Mouse (Mus musculus) embryonic fibroblast, embryonic 13.5 days (primary cell): ENCODE results near the gene Nkd1. TPM values are rescaled to one million over a fixed set of nuclear protein-coding genes. Genes with fewer than 3 reads are reported as not detected.

Experiments
- H3K27ac ChIP-seq: 2 replicates; pipeline ENCODE4 v1.5.1; 2012; ENCODE audit warnings: low read length, control low read depth, inconsistent platforms; ENCODE audit not compliant: insufficient read depth
- H3K4me1 ChIP-seq: 2 replicates; pipeline ENCODE4 v1.6.1; 2011; ENCODE audit warnings: low read length; ENCODE audit not compliant: control insufficient read depth, insufficient read depth
- H3K4me3 ChIP-seq: 2 replicates; pipeline ENCODE4 v1.5.1; 2011; ENCODE audit warnings: mild to moderate bottlenecking, control low read depth, low read length; ENCODE audit not compliant: insufficient read depth
- CTCF ChIP-seq: IDR thresholded peaks from 2 replicates; pipeline ENCODE4 v1.5.1; 2011; ENCODE audit warnings: mild to moderate bottlenecking, control low read depth, low read length, moderate library complexity, borderline replicate concordance; ENCODE audit not compliant: insufficient read depth
- POLR2A ChIP-seq: IDR thresholded peaks from 2 replicates; pipeline ENCODE4 v1.6.1; 2011; ENCODE audit warnings: low read depth, mild to moderate bottlenecking, control low read depth, low read length, moderate library complexity
- polyA plus RNA-seq: library from polyadenylated mRNA; stranded (reverse); fragments of >200 nt; gene quantifications from 2 replicates; pipeline ENCODE4 v1.2.4, GENCODE M21; 2011; ENCODE audit warnings: low read depth; ENCODE audit not compliant: missing spikeins, insufficient read length

The Nkd1 gene
- polyA plus RNA-seq, 1 experiment: 12.8 TPM

- no peak overlapping the region; the same call in 1 of the 2 replicates for H3K4me3 ChIP-seq
- H3K4me1 ChIP-seq: no peaks in the 10 kb centered on the region
- no peak for TF ChIP-seq CTCF
- TF ChIP-seq POLR2A: no peak
- H3K27ac ChIP-seq: no peak overlapping the region
Measured at GRCm38 (mm10) chr8:88628001-88628774, 107.0 kb downstream of the Nkd1 start.

DNA sequence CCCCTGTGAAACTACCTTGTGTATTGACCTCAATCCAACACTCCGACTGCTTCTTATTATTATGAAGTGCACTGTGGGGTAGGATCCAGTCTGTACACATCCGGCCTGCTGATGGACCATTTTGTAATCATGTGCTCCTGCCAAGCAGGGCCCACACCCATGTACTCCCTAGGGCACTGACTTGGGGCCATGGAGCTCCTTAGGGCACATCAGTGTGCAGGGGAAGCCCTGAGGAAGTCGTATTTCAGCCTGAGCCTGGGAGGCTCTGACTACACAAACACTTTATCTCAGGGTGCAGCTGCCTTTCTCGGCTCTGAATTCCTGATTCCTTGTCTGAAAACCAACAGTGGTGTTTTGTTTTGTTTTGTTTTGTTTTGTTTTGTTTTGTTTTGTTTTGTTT is 109.1 kb downstream of the Nkd1 start:
- H3K27ac ChIP-seq: no peak overlapping the region
- no peak overlapping the region for H3K4me3 ChIP-seq
- TF ChIP-seq POLR2A (no peak), CTCF (no peak)
- H3K4me1 ChIP-seq: no peaks in the 10 kb centered on the region

GRCm38 (mm10) chr8:88631081-88631480 is 109.9 kb downstream of the Nkd1 start:
- Histone ChIP-seq H3K27ac (no peak overlapping the region), H3K4me3 (no peak overlapping the region), H3K4me1 (no peaks in the 10 kb centered on the region)
- no peak for TF ChIP-seq POLR2A
- TF ChIP-seq CTCF: no peak

GRCm38 (mm10) chr8:88633343-88633765 is 112.2 kb downstream of the Nkd1 start:
- Histone ChIP-seq H3K27ac (no peak overlapping the region), H3K4me1 (no peaks in the 10 kb centered on the region), H3K4me3 (no peak overlapping the region)
- TF ChIP-seq CTCF (no peak), POLR2A (no peak)

- Histone ChIP-seq H3K4me1 (no peaks in the 10 kb centered on the region), H3K27ac (no peak within 1 kb of the TSS), H3K4me3 (no peak within 1 kb of the TSS)
- TF ChIP-seq CTCF (no peak), POLR2A (no peak)
Measured at GRCm38 (mm10) chr8:88635474-88636397, 114.6 kb downstream of the Nkd1 start, which contains the start of gene Snx20. TSS of gene Snx20 (minus strand) at chr8:88636128.

GRCm38 (mm10) chr8:88637092-88638000 is 116.2 kb downstream of the Nkd1 start:
- Histone ChIP-seq H3K27ac (no peak overlapping the region), H3K4me1 (no peaks in the 10 kb centered on the region), H3K4me3 (no peak overlapping the region)
- TF ChIP-seq CTCF (no peak), POLR2A (no peak)

DNA sequence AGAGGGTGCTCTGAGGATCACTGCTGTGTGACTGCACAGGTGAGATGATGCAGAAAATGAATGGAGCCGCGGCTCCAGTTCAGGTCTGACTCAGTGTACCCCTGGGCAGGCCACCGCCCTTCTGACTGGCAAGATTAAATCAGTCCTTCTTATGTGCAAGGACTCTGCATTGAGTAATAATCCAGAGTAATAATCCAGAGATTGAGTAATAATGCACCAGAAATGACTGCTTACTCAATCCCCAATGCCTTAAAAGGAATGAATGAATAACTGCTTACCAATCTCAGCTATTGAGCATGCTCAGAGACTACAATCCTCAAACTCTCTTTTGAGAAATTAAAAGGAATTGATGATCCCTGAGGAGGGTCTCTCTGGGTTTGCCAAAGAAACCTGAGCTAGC is 117.8 kb downstream of the Nkd1 start:
- Histone ChIP-seq H3K27ac (no peak overlapping the region), H3K4me3 (no peak overlapping the region), H3K4me1 (no peaks in the 10 kb centered on the region)
- TF ChIP-seq POLR2A (no peak), CTCF (no peak)

DNA sequence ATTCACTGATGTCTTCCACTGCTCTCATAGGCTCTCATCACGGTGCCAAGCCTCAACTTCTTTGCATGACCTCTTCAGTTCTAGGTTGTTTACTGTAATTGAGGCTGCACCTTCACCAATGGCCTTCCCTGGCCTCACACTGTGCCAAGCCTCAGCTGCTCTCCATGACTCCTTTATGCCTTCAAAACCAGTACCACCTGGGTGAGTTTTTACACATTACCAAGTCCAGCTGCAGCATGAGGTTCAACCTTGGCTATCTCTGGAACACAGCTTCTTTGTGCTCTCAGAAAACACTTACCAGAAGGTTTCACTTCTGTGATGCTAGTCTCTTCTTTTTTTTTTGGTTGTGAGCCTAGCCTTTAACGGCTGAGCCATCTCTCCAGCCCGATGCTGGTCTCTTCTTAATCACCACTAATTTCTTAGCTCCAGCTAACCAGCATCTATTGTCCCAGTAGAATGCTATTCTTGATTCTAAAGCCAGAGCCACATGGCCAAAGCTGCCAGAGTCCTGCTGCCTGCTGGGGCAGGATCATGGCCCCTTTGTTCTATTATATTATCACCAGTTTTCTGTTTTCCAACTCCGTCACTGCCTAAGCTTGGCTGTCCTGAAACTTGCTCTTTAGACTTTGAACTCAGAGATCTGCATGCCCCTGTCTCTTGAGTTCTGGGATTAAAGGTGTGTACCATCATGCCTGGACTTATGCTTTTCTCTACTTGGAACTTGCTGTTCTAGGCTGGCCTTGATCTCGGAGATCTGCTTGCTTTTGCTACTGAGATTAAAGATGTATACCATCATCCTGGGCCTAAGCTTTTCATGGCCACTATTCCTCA is 121.8 kb downstream of the Nkd1 start:
- Histone ChIP-seq H3K4me3 (no peak overlapping the region), H3K4me1 (no peaks in the 10 kb centered on the region), H3K27ac (no peak overlapping the region)
- TF ChIP-seq POLR2A (no peak), CTCF (no peak)

Other genes with a start within 250 kb of the Nkd1 start
- 13.3 and 16.1 TPM in 2 replicates for gene Adcy7, start 249.0 kb upstream of the Nkd1 start, polyA plus RNA-seq
- gene Brd7, start 159.2 kb upstream of the Nkd1 start, polyA plus RNA-seq: 44.8 and 55.2 TPM in 2 replicates
- gene Snx20, start 114.8 kb downstream of the Nkd1 start, polyA plus RNA-seq: 0.32 TPM in 1 of 2 replicates, not detected in the other
- gene Nod2, start 126.0 kb downstream of the Nkd1 start, polyA plus RNA-seq: not detected in 2 replicates
- 25.4 and 26.5 TPM in 2 replicates for gene Cyld, start 175.7 kb downstream of the Nkd1 start, polyA plus RNA-seq